Mouse (Mus musculus) lung, embryonic 15.5 days (tissue): ENCODE measurements around the gene Krtcap3. TPM values are rescaled to one million over a fixed set of nuclear protein-coding genes. Genes with fewer than 3 reads are reported as not detected.
A peak's percentile ranks its signal among the peaks of the same experiment; 100 is the strongest.

Source experiments
- ATAC-seq: fragments of 200-750 bp; cut with Nextera tagmentation; 2 replicates; pipeline ENCODE4 v1.8.0; 2017; ENCODE audit warnings: moderate number of reproducible peaks, borderline replicate concordance; ENCODE audit not compliant: low FRiP score, low TSS enrichment; ENCODE audit errors: extremely low read depth
- H3K27ac ChIP-seq: fragments of 300-500 bp; sonication (generic); 2 replicates; pipeline ENCODE4 v1.5.1; 2015; ENCODE audit warnings: moderate library complexity, mild to moderate bottlenecking, inconsistent platforms
- H3K27me3 ChIP-seq: fragments of 300-500 bp; sonication (generic); 2 replicates; pipeline ENCODE4 v1.6.1; 2015; ENCODE audit warnings: inconsistent platforms
- H3K36me3 ChIP-seq: fragments of 300-500 bp; sonication (generic); 2 replicates; pipeline ENCODE4 v1.6.1; 2015; ENCODE audit warnings: inconsistent platforms
- H3K4me1 ChIP-seq: fragments of 300-500 bp; sonication (generic); 2 replicates; pipeline ENCODE4 v1.6.1; 2015; ENCODE audit warnings: inconsistent platforms
- H3K4me2 ChIP-seq: fragments of 300-500 bp; sonication (generic); 2 replicates; pipeline ENCODE4 v1.6.1; 2015; ENCODE audit warnings: inconsistent platforms, mild to moderate bottlenecking, moderate library complexity
- H3K4me3 ChIP-seq: fragments of 300-500 bp; sonication (generic); 2 replicates; pipeline ENCODE4 v1.5.1; 2015; ENCODE audit warnings: mild to moderate bottlenecking, inconsistent platforms
- H3K9ac ChIP-seq: fragments of 300-500 bp; sonication (generic); 2 replicates; pipeline ENCODE4 v1.6.1; 2015; ENCODE audit warnings: inconsistent platforms
- H3K9me3 ChIP-seq: fragments of 300-500 bp; sonication (generic); 2 replicates; pipeline ENCODE4 v1.6.1; 2016; ENCODE audit warnings: inconsistent platforms
- WGBS: fragments of 180-500 bp; shearing (Covaris S2); methylation state at CpG from one replicate; pipeline ENCODE4 v1.1.7; 2015; 5-methylcytosine and 5-hydroxymethylcytosine counted together
- polyA plus RNA-seq: library from polyadenylated mRNA; unstranded; fragments of >200 nt; fragmentation: Nextera tagmentation; extraction: Ambion mirVana; gene quantifications from 2 replicates; pipeline ENCODE4 v1.2.1, GENCODE M21; 2015

The Krtcap3 gene
- polyA plus RNA-seq, 1 experiment from 2014 or later: 36.4 TPM

DNA sequence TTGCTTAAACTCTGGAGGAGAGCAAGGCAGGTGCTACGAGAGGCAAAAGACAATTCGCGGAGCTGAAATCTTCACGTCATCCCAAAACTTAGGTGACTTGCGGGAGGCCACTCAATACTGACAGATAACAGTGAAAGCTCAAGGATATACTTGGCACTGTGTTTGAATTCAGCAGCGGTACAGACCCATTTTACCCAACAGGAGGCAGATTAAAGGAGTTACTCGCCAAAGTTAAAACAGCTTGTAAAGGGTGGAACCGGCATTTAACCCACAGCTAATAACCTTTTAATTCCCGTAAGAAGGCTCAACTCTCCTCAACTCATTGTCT, 39.8 kb downstream of the Krtcap3 start:
- Histone ChIP-seq H3K27ac (peak overlapping the region; percentile 83), H3K4me2 (peak overlapping the region; percentile 78), H3K9me3 (no peaks in the 10 kb centered on the region), H3K9ac (peak overlapping the region; percentile 56), H3K4me3 (peak overlapping the region; percentile 64), H3K4me1 (peaks cover 33% of the 10 kb centered on the region), H3K36me3 (peaks cover 4% of the 10 kb centered on the region; the same call in 1 of the 2 replicates), H3K27me3 (no peaks in the 10 kb centered on the region)
- WGBS: 4% methylated on average over 9 of the region's 9 CpGs
- no peak for ATAC-seq

DNA sequence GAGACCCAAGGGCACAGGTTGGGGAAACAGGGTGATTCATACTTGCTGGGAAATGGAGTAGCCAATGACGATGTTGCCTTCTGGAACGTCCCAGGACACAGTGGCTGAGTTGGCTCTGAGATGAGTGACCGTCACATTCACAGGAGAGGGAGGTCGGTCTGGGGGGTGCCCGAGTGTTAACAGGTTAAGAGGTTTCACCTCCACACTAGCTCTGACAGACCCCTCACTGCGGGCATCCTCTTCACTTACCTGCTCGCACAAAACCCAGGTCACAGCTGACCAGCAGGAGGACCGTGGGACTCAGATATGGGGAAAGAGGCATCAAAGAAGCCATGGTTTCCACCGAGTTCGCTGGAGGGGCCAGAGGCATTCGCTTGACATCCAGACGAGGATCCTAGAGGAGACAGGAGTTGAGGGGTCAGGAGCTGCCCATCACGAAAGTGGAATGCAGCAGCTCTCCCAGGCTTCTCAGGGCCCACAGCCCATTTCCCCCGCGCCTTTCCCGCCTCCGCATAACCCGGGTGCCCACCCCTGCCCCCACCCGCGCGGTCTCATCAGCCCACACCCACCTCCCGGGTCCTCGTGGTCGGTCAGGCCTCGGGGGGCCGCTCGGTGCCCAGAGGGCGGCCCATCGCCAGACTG, 43.6 kb downstream of the Krtcap3 start:
- Histone ChIP-seq H3K9ac (peak overlapping the region; percentile 78), H3K9me3 (no peaks in the 10 kb centered on the region), H3K4me1 (peaks cover 24% of the 10 kb centered on the region), H3K4me3 (peak overlapping the region; percentile 80), H3K27ac (peak overlapping the region; percentile 25), H3K36me3 (no peaks in the 10 kb centered on the region), H3K27me3 (no peaks in the 10 kb centered on the region), H3K4me2 (peak overlapping the region; percentile 86)
- WGBS: 3% methylated on average over 29 of the region's 29 CpGs
- peak; percentile 34 for ATAC-seq

- Histone ChIP-seq H3K9me3 (no peaks in the 10 kb centered on the region), H3K4me2 (peak within 1 kb of the TSS; percentile 86), H3K9ac (peak within 1 kb of the TSS; percentile 78), H3K4me1 (peaks cover 20% of the 10 kb centered on the region), H3K36me3 (no peaks in the 10 kb centered on the region), H3K27me3 (no peaks in the 10 kb centered on the region), H3K27ac (peak within 1 kb of the TSS; percentile 25), H3K4me3 (peak within 1 kb of the TSS; percentile 80)
- ATAC-seq: peak; percentile 66
- under 1% methylated on average over 44 of the region's 46 CpGs for WGBS
These were observed 44.2 kb downstream of the Krtcap3 start, which contains the start of gene Fndc4 for GRCm38 (mm10) chr5:31295606-31296141. TSS of gene Fndc4 (minus strand) at chr5:31296080.

DNA sequence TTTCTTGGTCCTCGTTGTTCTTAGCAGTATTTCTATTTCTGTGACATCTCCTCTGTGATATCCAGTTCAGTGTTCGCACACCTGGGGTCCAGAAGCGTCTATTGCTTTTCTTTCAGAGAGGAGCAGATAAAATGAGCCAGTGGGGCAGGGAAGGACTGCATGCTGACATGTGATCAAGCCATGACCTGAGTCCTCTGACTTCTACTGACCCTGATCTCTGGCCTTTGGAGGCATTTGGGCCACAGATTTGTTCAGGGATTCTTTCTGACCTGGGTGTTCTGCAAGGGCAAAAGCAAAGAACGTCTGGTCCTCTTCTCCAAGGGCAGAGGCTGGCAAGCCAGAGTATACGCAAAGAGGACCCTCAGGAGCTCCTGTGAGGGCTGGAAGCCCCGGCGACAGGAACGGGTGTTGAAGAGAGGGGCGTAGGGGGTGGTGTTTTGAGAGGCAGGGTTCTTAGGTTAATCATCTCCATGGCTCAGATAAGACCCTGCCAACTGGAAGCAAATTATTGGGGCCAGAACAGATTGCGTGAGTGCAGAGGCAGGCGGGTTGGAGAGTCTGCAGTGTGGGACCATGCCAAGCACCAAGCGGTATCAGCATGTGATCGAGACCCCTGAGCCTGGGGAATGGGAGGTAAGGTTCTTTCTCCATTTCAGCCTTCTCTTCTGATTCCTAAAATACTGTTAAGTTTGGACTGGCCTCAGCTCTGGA, 45.7 kb downstream of the Krtcap3 start, which contains the start of gene Gckr:
Gckr (plus strand) TSS at position 397 of the 711 bp plus-strand sequence.
- no peak for ATAC-seq
- Histone ChIP-seq H3K4me1 (peaks cover 14% of the 10 kb centered on the region), H3K27ac (no peak within 1 kb of the TSS), H3K4me2 (peak within 1 kb of the TSS; percentile 86; the same call in 1 of the 2 replicates), H3K9me3 (no peaks in the 10 kb centered on the region), H3K27me3 (no peaks in the 10 kb centered on the region), H3K9ac (no peak within 1 kb of the TSS), H3K36me3 (no peaks in the 10 kb centered on the region), H3K4me3 (no peak within 1 kb of the TSS)
- 44% methylated on average over 13 of the region's 13 CpGs for WGBS

- no peak for ATAC-seq
- no peak overlapping the region for H3K27ac ChIP-seq
- WGBS: 64% methylated on average over 3 of the region's 3 CpGs
- no peak overlapping the region for H3K4me3 ChIP-seq
- H3K9ac ChIP-seq: no peak overlapping the region
- no peaks in the 10 kb centered on the region for H3K27me3 ChIP-seq
- no peaks in the 10 kb centered on the region for H3K9me3 ChIP-seq
- peaks cover 14% of the 10 kb centered on the region for H3K4me1 ChIP-seq
- no peak overlapping the region for H3K4me2 ChIP-seq
- no peaks in the 10 kb centered on the region for H3K36me3 ChIP-seq
These were observed 46.5 kb downstream of the Krtcap3 start for GRCm38 (mm10) chr5:31297981-31298380.

DNA sequence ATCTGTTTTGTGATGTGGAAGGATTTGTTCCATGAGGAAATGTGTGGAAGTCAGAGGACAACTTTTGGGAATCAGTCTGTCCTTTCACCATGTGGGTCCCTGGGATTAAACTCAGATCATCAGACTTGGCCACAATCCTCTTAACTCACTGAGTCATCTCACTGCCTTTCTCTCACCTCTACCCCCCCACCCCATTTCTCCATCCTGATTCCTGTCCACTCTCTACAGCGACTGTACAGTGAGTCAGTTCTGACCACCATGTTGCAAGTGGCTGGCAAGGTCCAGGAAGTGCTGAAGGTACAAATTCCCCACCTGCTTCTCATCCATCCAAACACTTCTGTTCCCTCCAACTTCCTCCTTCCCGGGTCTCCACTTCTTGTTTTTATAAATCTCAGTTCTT, 47.0 kb downstream of the Krtcap3 start:
- Histone ChIP-seq H3K4me2 (no peak overlapping the region), H3K9ac (no peak overlapping the region), H3K27ac (no peak overlapping the region), H3K9me3 (no peaks in the 10 kb centered on the region), H3K27me3 (no peaks in the 10 kb centered on the region), H3K36me3 (no peaks in the 10 kb centered on the region), H3K4me1 (peaks cover 14% of the 10 kb centered on the region), H3K4me3 (no peak overlapping the region)
- 29% methylated on average over 2 of the region's 2 CpGs for WGBS
- ATAC-seq: no peak

GRCm38 (mm10) chr5:31301866-31302265, 50.4 kb downstream of the Krtcap3 start:
- ATAC-seq: no peak
- no peaks in the 10 kb centered on the region for H3K36me3 ChIP-seq
- WGBS: 71% methylated on average over 8 of the region's 8 CpGs
- no peaks in the 10 kb centered on the region for H3K27me3 ChIP-seq
- H3K4me2 ChIP-seq: no peak overlapping the region
- no peak overlapping the region for H3K9ac ChIP-seq
- no peak overlapping the region for H3K27ac ChIP-seq
- no peak overlapping the region for H3K4me3 ChIP-seq
- no peaks in the 10 kb centered on the region for H3K4me1 ChIP-seq
- H3K9me3 ChIP-seq: no peaks in the 10 kb centered on the region

Other genes starting within 250 kb of the Krtcap3 start
- gene Atraid, start 203.4 kb upstream of the Krtcap3 start, polyA plus RNA-seq: 149 and 154 TPM in 2 replicates
- gene Slc5a6, start 202.8 kb upstream of the Krtcap3 start, polyA plus RNA-seq: 7.8 and 8.1 TPM in 2 replicates
- 27.5 and 29.6 TPM in 2 replicates for gene Cad, start 196.9 kb upstream of the Krtcap3 start, polyA plus RNA-seq
- not detected in 2 replicates for gene Dnajc5g, start 145.4 kb upstream of the Krtcap3 start, polyA plus RNA-seq
- 0.25 and 0.29 TPM in 2 replicates for gene Slc30a3, start 143.5 kb upstream of the Krtcap3 start, polyA plus RNA-seq
- gene Trim54, start 135.0 kb upstream of the Krtcap3 start, polyA plus RNA-seq: 0.36 and 0.70 TPM in 2 replicates
- gene Ucn, start 112.9 kb upstream of the Krtcap3 start, polyA plus RNA-seq: not detected in 2 replicates
- gene Mpv17, start 97.4 kb upstream of the Krtcap3 start, polyA plus RNA-seq: 51.3 and 60.6 TPM in 2 replicates
- 1.1 and 1.4 TPM in 2 replicates for gene Gm29609, start 71.8 kb upstream of the Krtcap3 start, polyA plus RNA-seq
- gene Gtf3c2, start 71.5 kb upstream of the Krtcap3 start, polyA plus RNA-seq: 68.4 and 69.3 TPM in 2 replicates
- 146 and 147 TPM in 2 replicates for gene Snx17, start 58.5 kb upstream of the Krtcap3 start, polyA plus RNA-seq
- gene Eif2b4, start 58.3 kb upstream of the Krtcap3 start, polyA plus RNA-seq: 61.2 and 64.3 TPM in 2 replicates
- gene Zfp513, start 49.4 kb upstream of the Krtcap3 start, polyA plus RNA-seq: 8.8 and 9.5 TPM in 2 replicates
- gene Ppm1g, start 31.0 kb upstream of the Krtcap3 start, polyA plus RNA-seq: 141 and 144 TPM in 2 replicates
- 155 and 167 TPM in 2 replicates for gene Nrbp1, start 10.8 kb upstream of the Krtcap3 start, polyA plus RNA-seq
- 0.40 and 0.64 TPM in 2 replicates for gene Gm9970, start 10.5 kb upstream of the Krtcap3 start, polyA plus RNA-seq
- 33.8 and 37.2 TPM in 2 replicates for gene Ift172, start 39.4 kb downstream of the Krtcap3 start, polyA plus RNA-seq
- gene Fndc4, start 44.4 kb downstream of the Krtcap3 start, polyA plus RNA-seq: 51.5 and 54.8 TPM in 2 replicates
- 0.07 and 0.16 TPM in 2 replicates for gene Gckr, start 45.8 kb downstream of the Krtcap3 start, polyA plus RNA-seq
- gene Zfp512, start 200.7 kb downstream of the Krtcap3 start, polyA plus RNA-seq: 48.2 and 55.3 TPM in 2 replicates
- gene 4930548H24Rik, start 234.0 kb downstream of the Krtcap3 start, polyA plus RNA-seq: not detected in 2 replicates
- 57.2 and 63.8 TPM in 2 replicates for gene Gpn1, start 243.1 kb downstream of the Krtcap3 start, polyA plus RNA-seq